Mouse (Mus musculus) midbrain, embryonic 14.5 days (tissue): ENCODE results near the gene Mapk7. TPM values are rescaled to one million over a fixed set of nuclear protein-coding genes. Genes with fewer than 3 reads are reported as not detected.

Experiments
- ATAC-seq: fragments of 200-750 bp; cut with Nextera tagmentation; 2 replicates; pipeline ENCODE4 v1.8.0; 2017; ENCODE audit warnings: moderate number of reproducible peaks, moderate library complexity; ENCODE audit not compliant: low FRiP score, low TSS enrichment
- DNase-seq: peaks from one replicate; pipeline ENCODE4 v3.0.0-alpha.2; 2015
- H3K27ac ChIP-seq: fragments of 300-500 bp; sonication (generic); replicated peaks from 2 replicates; pipeline ENCODE4 v1.5.1; 2014; ENCODE audit warnings: mild to moderate bottlenecking, low read depth, low read length, moderate library complexity
- H3K27me3 ChIP-seq: fragments of 300-500 bp; sonication (generic); 2 replicates; pipeline ENCODE4 v1.6.1; 2014; ENCODE audit warnings: low read length, control low read depth, mixed read lengths; ENCODE audit not compliant: control insufficient read depth, insufficient read depth
- H3K36me3 ChIP-seq: fragments of 300-500 bp; sonication (generic); 2 replicates; pipeline ENCODE4 v1.6.1; 2014; ENCODE audit warnings: low read length, control low read depth; ENCODE audit not compliant: control insufficient read depth, insufficient read depth
- H3K4me1 ChIP-seq: fragments of 300-500 bp; sonication (generic); 2 replicates; pipeline ENCODE4 v1.6.1; 2014; ENCODE audit warnings: mild to moderate bottlenecking, antibody characterized with exemption, low read length, control low read depth; ENCODE audit not compliant: control insufficient read depth, insufficient read depth
- H3K4me2 ChIP-seq: fragments of 300-500 bp; sonication (generic); 2 replicates; pipeline ENCODE4 v1.6.1; 2014; ENCODE audit warnings: mild to moderate bottlenecking, low read length, moderate library complexity
- H3K4me3 ChIP-seq: fragments of 300-500 bp; sonication (generic); replicated peaks from 2 replicates; pipeline ENCODE4 v1.5.1; 2014; ENCODE audit warnings: low read depth, low read length
- H3K9ac ChIP-seq: fragments of 300-500 bp; sonication (generic); replicated peaks from 2 replicates; pipeline ENCODE4 v1.6.1; 2014; ENCODE audit warnings: mild to moderate bottlenecking, low read length, moderate library complexity
- H3K9me3 ChIP-seq: fragments of 300-500 bp; sonication (generic); 2 replicates; pipeline ENCODE4 v1.6.1; 2016; ENCODE audit warnings: low read length, control low read depth, mixed read lengths; ENCODE audit not compliant: control insufficient read depth
- WGBS: fragments of 180-500 bp; shearing (Covaris S2); extraction: QIAGEN DNeasy Blood & Tissue Kit; methylation state at CpG from one replicate; pipeline ENCODE4 v1.1.7; 2014; 5-methylcytosine and 5-hydroxymethylcytosine counted together
- polyA plus RNA-seq: library from polyadenylated mRNA; unstranded; fragments of >200 nt; fragmentation: Nextera tagmentation; extraction: Ambion mirVana; gene quantifications from 2 replicates; pipeline ENCODE4 v1.2.1, GENCODE M21; 2014

Mapk7 gene
- polyA plus RNA-seq, 1 experiment from 2014 or later, result 58.5 TPM

DNA sequence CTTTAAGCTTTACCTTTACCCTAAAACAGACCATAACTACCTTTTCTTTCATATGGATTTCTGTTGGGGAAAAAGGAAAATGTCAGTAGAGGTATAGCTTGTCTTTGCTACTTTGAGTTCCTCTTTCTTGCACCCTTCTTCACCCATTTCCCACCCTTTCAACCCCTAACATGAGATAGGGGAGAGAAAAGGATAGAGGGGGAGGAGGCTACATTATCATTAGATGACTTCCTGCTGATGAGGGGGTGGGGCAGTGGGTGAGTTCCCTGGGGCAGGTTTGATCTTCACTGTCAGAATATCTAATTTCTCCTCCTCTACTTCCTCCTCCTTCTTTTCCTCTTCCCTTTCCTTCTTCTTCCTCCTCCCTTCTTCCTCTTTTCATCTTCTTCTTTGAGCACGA, 3.3 kb upstream of the Mapk7 start:
- WGBS, result 68% methylated on average over 1 of the region's 1 CpGs
- H3K27ac ChIP-seq, result no peak overlapping the region
- no peaks in the 10 kb centered on the region for H3K27me3 ChIP-seq
- H3K4me3 ChIP-seq, result no peak overlapping the region
- no peaks in the 10 kb centered on the region for H3K36me3 ChIP-seq
- H3K9ac ChIP-seq, result no peak overlapping the region
- no peak overlapping the region for H3K4me2 ChIP-seq
- no peaks in the 10 kb centered on the region for H3K9me3 ChIP-seq
- ATAC-seq, result no peak
- peaks cover 8% of the 10 kb centered on the region for H3K4me1 ChIP-seq
- no peak for DNase-seq

DNA sequence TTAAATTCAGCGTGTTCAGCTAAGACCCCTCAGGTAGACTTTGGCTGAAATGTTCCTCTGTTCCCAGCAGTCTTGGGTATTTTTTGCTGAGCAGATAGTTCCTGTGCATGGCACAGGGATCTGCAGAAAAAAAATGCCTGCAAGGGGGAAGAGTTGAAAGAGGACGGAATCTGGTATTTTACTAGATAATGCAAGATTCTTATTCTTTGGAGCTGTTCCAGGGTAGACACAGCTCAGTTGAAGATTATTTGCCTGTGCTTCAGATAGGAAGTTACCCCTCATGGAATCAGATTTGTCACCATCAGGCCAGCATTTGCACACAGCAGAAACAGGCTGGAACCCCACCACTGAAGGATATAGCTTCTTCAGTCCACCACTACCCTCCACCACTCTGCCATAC, 1.3 kb upstream of the Mapk7 start:
- 91% methylated on average over 2 of the region's 2 CpGs for WGBS
- ATAC-seq (no peak), DNase-seq (no peak)
- Histone ChIP-seq H3K27ac (no peak overlapping the region), H3K4me2 (no peak overlapping the region), H3K36me3 (peaks cover 15% of the 10 kb centered on the region), H3K9me3 (no peaks in the 10 kb centered on the region), H3K27me3 (no peaks in the 10 kb centered on the region), H3K4me1 (peaks cover 8% of the 10 kb centered on the region), H3K9ac (no peak overlapping the region), H3K4me3 (no peak overlapping the region)

DNA sequence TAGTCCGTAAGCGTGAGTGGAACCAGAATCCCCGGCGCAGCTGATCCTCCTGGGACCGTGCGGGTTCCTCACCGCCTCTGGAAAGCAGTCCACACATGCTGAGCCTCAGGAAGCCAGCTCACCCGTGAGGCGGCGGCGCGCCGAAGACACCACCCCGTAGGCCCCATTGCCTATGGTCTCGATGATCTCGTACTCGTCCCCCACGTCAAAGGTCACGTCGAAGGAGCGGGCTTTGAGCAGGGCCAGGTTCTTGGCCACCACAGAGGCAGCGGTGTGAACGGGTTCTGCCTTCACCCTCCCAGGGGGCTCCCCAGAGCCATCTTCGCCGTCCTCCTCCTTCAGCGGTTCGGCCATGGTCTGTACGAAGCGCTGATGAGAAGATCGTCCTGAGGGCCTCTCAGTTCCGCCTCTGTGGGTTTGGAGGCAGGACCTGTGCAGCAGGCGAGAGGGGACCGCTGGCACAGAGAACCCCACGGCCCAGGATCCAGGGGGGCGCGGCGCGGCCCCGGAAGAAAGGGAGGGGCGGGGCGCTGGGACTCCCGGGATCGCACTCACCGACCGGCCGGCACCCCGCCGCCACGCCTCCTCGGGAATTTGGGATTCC, 579 bp downstream of the Mapk7 start:
- WGBS, result under 1% methylated on average over 50 of the region's 50 CpGs
- Histone ChIP-seq H3K27me3 (no peaks in the 10 kb centered on the region), H3K4me1 (peaks cover 12% of the 10 kb centered on the region), H3K4me2 (peak overlapping the region; percentile 89), H3K36me3 (peaks cover 34% of the 10 kb centered on the region), H3K27ac (peak overlapping the region; percentile 92), H3K9me3 (no peaks in the 10 kb centered on the region), H3K9ac (peak overlapping the region; percentile 88), H3K4me3 (peak overlapping the region; percentile 89)
- ATAC-seq (peak; percentile 59), DNase-seq (peak; percentile 62)

DNA sequence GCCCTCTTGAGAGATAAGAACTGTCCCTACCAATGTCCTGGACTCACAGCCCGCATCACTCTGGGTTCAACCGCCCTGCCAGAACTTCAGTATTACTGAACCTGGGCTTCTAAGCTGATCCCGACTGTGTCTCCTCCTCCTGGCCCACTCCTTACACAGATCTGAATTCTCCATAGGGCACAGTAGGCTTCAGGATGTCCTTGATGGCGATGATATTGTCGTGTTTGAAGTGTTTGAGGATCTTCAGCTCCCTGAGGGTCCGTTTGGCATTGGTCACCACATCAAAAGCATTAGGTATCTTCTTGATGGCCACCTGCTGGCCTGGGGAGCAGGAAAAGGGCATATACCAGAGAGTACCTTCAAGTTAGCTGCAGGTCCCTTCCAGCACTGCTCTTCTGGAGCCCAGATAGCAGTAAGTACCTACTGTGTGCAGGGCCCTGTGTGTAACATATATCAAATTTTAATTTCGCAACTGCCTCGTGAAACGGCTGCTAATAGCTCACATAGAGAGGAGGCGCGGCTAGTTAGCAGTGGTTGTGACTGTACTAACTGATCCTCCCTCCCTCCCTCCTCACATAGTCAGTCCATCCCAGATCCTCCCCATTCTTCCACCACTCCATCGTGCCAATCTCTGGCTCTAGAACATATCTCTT, 1.3 kb downstream of the Mapk7 start:
- no peaks in the 10 kb centered on the region for H3K27me3 ChIP-seq
- H3K9ac ChIP-seq, result peak overlapping the region; percentile 88
- peaks cover 12% of the 10 kb centered on the region for H3K4me1 ChIP-seq
- peak overlapping the region; percentile 92 for H3K27ac ChIP-seq
- peak overlapping the region; percentile 89 for H3K4me2 ChIP-seq
- no peak for ATAC-seq
- H3K9me3 ChIP-seq, result no peaks in the 10 kb centered on the region
- H3K4me3 ChIP-seq, result peak overlapping the region; percentile 89
- WGBS, result 82% methylated on average over 12 of the region's 12 CpGs
- peaks cover 41% of the 10 kb centered on the region for H3K36me3 ChIP-seq
- DNase-seq, result no peak

DNA sequence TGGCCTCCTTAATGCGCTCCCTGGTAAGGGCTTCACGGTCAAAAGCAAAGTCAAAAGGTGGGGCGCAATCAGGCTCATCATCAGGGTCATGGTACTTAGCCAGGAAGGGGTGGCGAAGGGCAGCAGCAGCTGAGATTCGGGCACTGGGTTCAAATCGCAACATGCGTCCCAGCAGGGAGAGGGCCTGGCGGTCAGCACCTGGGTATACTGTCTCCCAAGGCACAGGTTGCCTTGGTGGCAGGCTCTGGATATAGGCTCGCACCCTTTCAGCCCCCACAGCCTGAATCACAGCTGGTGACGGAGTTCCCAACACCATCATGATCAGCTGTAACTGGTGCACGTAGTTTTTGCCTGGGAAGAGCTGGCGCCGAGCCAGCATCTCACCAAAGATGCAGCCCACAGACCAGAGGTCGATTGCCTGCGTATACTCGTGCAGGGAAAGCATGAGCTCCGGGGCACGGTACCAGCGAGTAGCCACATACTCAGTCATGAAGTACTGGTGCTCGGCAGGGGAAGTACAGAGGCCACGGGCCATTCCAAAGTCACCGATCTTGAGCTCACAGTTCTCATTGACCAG, 3.2 kb downstream of the Mapk7 start:
- no peaks in the 10 kb centered on the region for H3K9me3 ChIP-seq
- ATAC-seq (no peak), DNase-seq (no peak)
- 92% methylated on average over 22 of the region's 22 CpGs for WGBS
- peaks cover 45% of the 10 kb centered on the region for H3K36me3 ChIP-seq
- no peak overlapping the region for H3K4me3 ChIP-seq
- peaks cover 17% of the 10 kb centered on the region for H3K4me1 ChIP-seq
- no peak overlapping the region for H3K27ac ChIP-seq
- no peak overlapping the region for H3K4me2 ChIP-seq
- no peak overlapping the region for H3K9ac ChIP-seq
- H3K27me3 ChIP-seq, result no peaks in the 10 kb centered on the region

DNA sequence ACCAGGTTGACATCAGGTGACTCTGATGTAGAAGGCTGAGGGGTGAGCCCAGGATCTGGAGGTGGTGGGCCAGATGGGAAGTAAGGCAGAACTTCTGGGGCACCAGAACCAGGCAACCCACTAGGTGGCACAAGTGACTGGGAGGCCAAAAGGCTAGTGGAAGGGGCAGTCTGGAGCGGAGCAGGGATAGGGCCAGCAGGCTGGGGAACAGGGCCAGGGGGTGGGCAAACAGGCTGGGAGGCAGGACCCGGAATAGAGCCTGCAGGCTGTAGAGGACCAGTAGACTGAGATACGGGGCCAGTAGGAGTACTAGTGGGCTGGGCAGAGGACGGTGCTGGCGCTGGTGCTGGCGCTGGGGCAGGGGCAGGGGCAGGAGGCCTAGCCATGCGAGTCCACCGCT, 4.3 kb downstream of the Mapk7 start:
- Histone ChIP-seq H3K4me1 (peaks cover 27% of the 10 kb centered on the region), H3K4me2 (no peak overlapping the region), H3K27ac (no peak overlapping the region), H3K9me3 (no peaks in the 10 kb centered on the region), H3K36me3 (peaks cover 45% of the 10 kb centered on the region), H3K27me3 (no peaks in the 10 kb centered on the region), H3K4me3 (no peak overlapping the region), H3K9ac (no peak overlapping the region)
- no peak for ATAC-seq
- WGBS, result 92% methylated on average over 8 of the region's 8 CpGs
- no peak for DNase-seq

DNA sequence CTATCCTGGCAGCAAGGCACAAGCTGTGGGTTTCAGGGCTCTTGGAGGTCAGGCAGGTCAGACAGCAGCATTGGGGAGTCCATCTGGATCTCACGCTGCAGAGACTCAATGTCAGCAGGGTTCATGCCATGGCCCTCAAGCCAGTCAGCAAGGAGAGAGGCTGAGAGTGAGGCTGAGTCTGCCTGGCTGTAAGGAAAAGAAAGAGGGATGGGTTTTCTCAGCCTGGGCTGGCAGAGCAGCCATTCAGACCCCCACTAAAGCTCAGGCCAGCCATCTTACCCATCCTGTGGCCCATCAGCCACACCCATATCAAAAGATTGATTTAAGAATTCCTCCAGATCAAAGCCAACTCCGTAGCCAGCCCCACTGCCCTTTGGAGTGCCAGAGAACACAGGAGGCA, 5.1 kb downstream of the Mapk7 start:
- H3K4me2 ChIP-seq, result no peak overlapping the region
- no peak overlapping the region for H3K9ac ChIP-seq
- H3K4me1 ChIP-seq, result peaks cover 30% of the 10 kb centered on the region
- ATAC-seq, result no peak
- H3K27me3 ChIP-seq, result no peaks in the 10 kb centered on the region
- no peaks in the 10 kb centered on the region for H3K9me3 ChIP-seq
- peaks cover 45% of the 10 kb centered on the region for H3K36me3 ChIP-seq
- no peak overlapping the region for H3K4me3 ChIP-seq
- WGBS, result 95% methylated on average over 2 of the region's 2 CpGs
- no peak for DNase-seq
- no peak overlapping the region for H3K27ac ChIP-seq

DNA sequence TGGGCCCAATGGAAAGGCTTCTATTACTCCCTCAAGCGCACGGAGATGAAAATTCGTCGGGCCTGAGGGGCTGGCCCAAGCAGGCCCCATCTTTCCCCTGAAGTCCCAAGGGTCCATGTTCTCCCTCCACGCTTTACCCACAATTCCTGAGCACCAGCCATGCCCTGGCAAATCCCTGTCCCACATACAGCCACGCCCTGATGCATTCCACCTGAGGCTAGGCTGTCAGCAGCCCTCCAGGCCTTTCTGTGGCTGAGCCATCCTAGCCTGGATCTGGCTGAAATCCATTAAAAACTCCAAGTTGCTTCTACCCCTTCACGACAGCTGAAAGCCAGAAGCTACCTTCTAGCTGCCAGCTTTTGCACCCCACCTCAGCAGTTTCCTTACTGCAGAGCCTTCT, 6.3 kb downstream of the Mapk7 start:
- Histone ChIP-seq H3K27me3 (no peaks in the 10 kb centered on the region), H3K4me1 (peaks cover 27% of the 10 kb centered on the region), H3K9ac (no peak overlapping the region), H3K36me3 (peaks cover 45% of the 10 kb centered on the region), H3K9me3 (no peaks in the 10 kb centered on the region), H3K4me3 (no peak overlapping the region), H3K4me2 (no peak overlapping the region), H3K27ac (no peak overlapping the region)
- WGBS, result 89% methylated on average over 7 of the region's 7 CpGs
- ATAC-seq (no peak), DNase-seq (no peak)

DNA sequence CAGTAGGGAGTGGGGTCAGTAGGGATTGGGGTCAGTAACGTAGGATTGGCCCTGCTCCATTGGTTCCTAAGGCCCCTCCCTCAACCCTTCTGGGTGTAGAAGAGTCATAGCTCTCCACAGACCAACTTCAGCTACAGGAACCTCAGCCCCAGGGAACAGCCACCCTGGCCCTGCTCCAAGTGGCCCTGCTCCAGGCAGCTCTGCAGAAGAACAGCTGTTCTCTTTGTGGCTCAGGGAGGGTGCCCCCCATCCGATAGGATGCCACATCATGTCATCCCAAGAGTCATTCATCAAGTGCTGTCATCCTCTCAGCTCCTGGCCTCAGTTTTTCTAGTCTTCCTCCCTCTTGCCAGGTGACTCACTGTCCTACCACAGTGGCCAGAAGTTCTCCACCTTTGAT, 6.8 kb downstream of the Mapk7 start:
- H3K4me1 ChIP-seq, result peaks cover 22% of the 10 kb centered on the region
- WGBS, result 64% methylated on average over 2 of the region's 2 CpGs

More for the DNA sequence above, 6.8 kb downstream of the Mapk7 start:
- ATAC-seq, result no peak
- Histone ChIP-seq H3K27ac (no peak overlapping the region), H3K4me2 (no peak overlapping the region), H3K9me3 (no peaks in the 10 kb centered on the region), H3K36me3 (peaks cover 45% of the 10 kb centered on the region), H3K9ac (no peak overlapping the region), H3K4me3 (no peak overlapping the region), H3K27me3 (no peaks in the 10 kb centered on the region)
- DNase-seq, result peak; percentile 39
